Mouse (Mus musculus) CD4-positive, CD25-positive, alpha-beta regulatory T cell, adult 4 months (primary cell): Measurements from ENCODE around the gene Ddx28. TPM values are rescaled to one million over a fixed set of nuclear protein-coding genes. Genes with fewer than 3 reads are reported as not detected.
A peak's percentile ranks its signal among the peaks of the same experiment; 100 is the strongest.

Experiments
- ATAC-seq: one replicate; pipeline ENCODE4 v1.8.0; 2017
- polyA plus RNA-seq, 2 experiments: library from polyadenylated mRNA; unstranded; fragments of 100-300 nt; shearing (Covaris generic); gene quantifications; one replicate each; pipeline ENCODE4 v1.2.1; 2017

Gene Ddx28
- polyA plus RNA-seq = 10 to 100 TPM in 1 of 2 experiments, 1 to 10 TPM in 1; 8.4 to 13.2 TPM

GRCm38 (mm10) chr8:106011643-106011986 is at the start of gene Ddx28:
Ddx28 (minus strand) TSS chr8:106011882.
- peak; percentile 8 for ATAC-seq

- no peak for ATAC-seq
These were observed 48.8 kb upstream of the Ddx28 start for GRCm38 (mm10) chr8:106060521-106060920.

GRCm38 (mm10) chr8:106059613-106060371 is 48.1 kb upstream of the Ddx28 start:
- ATAC-seq = peak; percentile 2

GRCm38 (mm10) chr8:106058731-106059612 is 47.3 kb upstream of the Ddx28 start, which contains the start of gene Nfatc3:
Nfatc3 (plus strand) TSS chr8:106058840.
- peak; percentile 76 for ATAC-seq

- no peak for ATAC-seq
These were observed 44.8 kb upstream of the Ddx28 start for GRCm38 (mm10) chr8:106056455-106056982.

GRCm38 (mm10) chr8:106055038-106055437 is 43.4 kb upstream of the Ddx28 start:
- no peak for ATAC-seq

GRCm38 (mm10) chr8:106054190-106054811 is 42.6 kb upstream of the Ddx28 start:
- peak; percentile 51 for ATAC-seq

- peak; percentile 50 for ATAC-seq
These were observed 40.9 kb upstream of the Ddx28 start for GRCm38 (mm10) chr8:106052510-106053089.

- no peak for ATAC-seq
These were observed 39.4 kb upstream of the Ddx28 start for GRCm38 (mm10) chr8:106051068-106051467.

GRCm38 (mm10) chr8:106049840-106050239 is 38.2 kb upstream of the Ddx28 start:
- no peak for ATAC-seq

- ATAC-seq = no peak
These were observed 36.4 kb upstream of the Ddx28 start for GRCm38 (mm10) chr8:106047854-106048630.

GRCm38 (mm10) chr8:106046872-106047559 is 35.3 kb upstream of the Ddx28 start:
- peak; percentile 37 for ATAC-seq

GRCm38 (mm10) chr8:106044151-106044550 is 32.5 kb upstream of the Ddx28 start:
- no peak for ATAC-seq

- no peak for ATAC-seq
These were observed 31.4 kb upstream of the Ddx28 start for GRCm38 (mm10) chr8:106043055-106043454.

- no peak for ATAC-seq
These were observed 28.5 kb upstream of the Ddx28 start for GRCm38 (mm10) chr8:106040218-106040617.

- no peak for ATAC-seq
These were observed 27.9 kb upstream of the Ddx28 start for GRCm38 (mm10) chr8:106039605-106040004.

- ATAC-seq = no peak
These were observed 27.0 kb upstream of the Ddx28 start for GRCm38 (mm10) chr8:106038721-106039120.

- ATAC-seq = peak; percentile 90
These were observed 10.8 kb upstream of the Ddx28 start for GRCm38 (mm10) chr8:106022483-106022882.

- ATAC-seq = no peak
These were observed 6.4 kb upstream of the Ddx28 start for GRCm38 (mm10) chr8:106018039-106018438.

GRCm38 (mm10) chr8:106017130-106017529 is 5.4 kb upstream of the Ddx28 start:
- peak; percentile 67 for ATAC-seq

GRCm38 (mm10) chr8:106016284-106016683 is 4.6 kb upstream of the Ddx28 start:
- ATAC-seq = no peak
